ENCODE assay signal across 7 mouse cellular contexts in genomic region chr14:79486993-79487731, GRCm38 (mm10). TPM values are rescaled to one million over a fixed set of nuclear protein-coding genes. Genes with fewer than 3 reads are reported as not detected.
DNase-seq lines count a peak whose midpoint lies in the region; ATAC-seq and TF ChIP-seq lines count a peak whose summit lies in the region.

No protein-coding gene starts in this region.

- peaks cover 64% of the 10 kb centered on the region for H3K4me1 ChIP-seq in E14TG2a.4 (replicated peaks; ENCODE audit: low read depth, low read length)
- H3K4me1 ChIP-seq in heart, postnatal 0 days (ENCODE audit: control insufficient read depth, insufficient read depth) = peaks cover 45% of the 10 kb centered on the region
- peaks cover 62% of the 10 kb centered on the region for H3K4me1 ChIP-seq in megakaryocyte, embryonic 14.5 days

- H3K4me2 ChIP-seq in heart, postnatal 0 days (ENCODE audit: low read depth, low read length) = peak overlapping the region; percentile 89

- DNase-seq in NIH3T3 (ENCODE audit: low read depth) = peak; percentile 50
- DNase-seq in embryo, embryonic 11 days = peak; percentile 64
- DNase-seq in heart, postnatal 0 days (ENCODE audit: low spot score) = peak; percentile 56
- DNase-seq in kidney, postnatal 36 days = peak; percentile 78 to 84
- peak; percentile 36 for DNase-seq in splenic B cell, adult 2 months (ENCODE audit: low read depth, low spot score)

- WGBS in heart, postnatal 0 days = 5% methylated on average over 19 of the region's 19 CpGs

- ATAC-seq in heart, postnatal 0 days (ENCODE audit: insufficient read depth, low read depth) = peak; percentile 51

- TF ChIP-seq CTCF in E14TG2a.4 (conservative IDR thresholded peaks at IDR 0.05; ENCODE audit: low read length) = no peak
- TF ChIP-seq CTCF in heart, postnatal 0 days (IDR thresholded peaks at IDR 0.05; ENCODE audit: low read depth) = peak; percentile 32

- peak overlapping the region; percentile 77 for H3K27ac ChIP-seq in heart, postnatal 0 days (ENCODE audit: low read depth)

- H3K36me3 ChIP-seq in E14TG2a.4 (ENCODE audit: insufficient read depth, low read length) = peaks cover 5% of the 10 kb centered on the region
- H3K36me3 ChIP-seq in heart, postnatal 0 days (replicated peaks; ENCODE audit: control insufficient read depth, insufficient read depth, low read length) = peaks cover 6% of the 10 kb centered on the region
- peaks cover 17% of the 10 kb centered on the region for H3K36me3 ChIP-seq in megakaryocyte, embryonic 14.5 days (replicated peaks; ENCODE audit: low read length)
- H3K36me3 ChIP-seq in splenic B cell, adult 2 months (ENCODE audit: control insufficient read depth, insufficient read depth, low read length, poor library complexity, severe bottlenecking) = no peaks in the 10 kb centered on the region

- H3K4me3 ChIP-seq in E14TG2a.4 (replicated peaks; ENCODE audit: low read length) = peak overlapping the region; percentile 64
- peak overlapping the region; percentile 51 for H3K4me3 ChIP-seq in heart, postnatal 0 days (ENCODE audit: low read depth, low read length)
- peak overlapping the region; percentile 93 for H3K4me3 ChIP-seq in megakaryocyte, embryonic 14.5 days (replicated peaks)

- no peak for TF ChIP-seq EP300 in heart, postnatal 0 days (IDR thresholded peaks at IDR 0.05; ENCODE audit: low read depth)

- peaks cover 19% of the 10 kb centered on the region; the same call in 1 of the 2 replicates for H3K27me3 ChIP-seq in E14TG2a.4 (ENCODE audit: insufficient read depth, low read length)
- H3K27me3 ChIP-seq in heart, postnatal 0 days (ENCODE audit: control insufficient read depth, insufficient read depth, low read length) = no peaks in the 10 kb centered on the region
- H3K27me3 ChIP-seq in megakaryocyte, embryonic 14.5 days (replicated peaks) = no peaks in the 10 kb centered on the region
- H3K27me3 ChIP-seq in splenic B cell, adult 2 months (ENCODE audit: control insufficient read depth, insufficient read depth, low read length, poor library complexity, severe bottlenecking) = no peaks in the 10 kb centered on the region

- H3K9me3 ChIP-seq in E14TG2a.4 (ENCODE audit: low read length) = no peaks in the 10 kb centered on the region
- no peaks in the 10 kb centered on the region for H3K9me3 ChIP-seq in heart, postnatal 0 days (replicated peaks; ENCODE audit: control insufficient read depth, low read length)
- H3K9me3 ChIP-seq in megakaryocyte, embryonic 14.5 days = no peaks in the 10 kb centered on the region

- H3K9ac ChIP-seq in heart, postnatal 0 days (replicated peaks; ENCODE audit: low read depth, low read length) = peak overlapping the region; percentile 52; the same call in 1 of the 2 replicates

RNA-seq across cellular contexts. Expression of gene Wbp4, which starts 5.8 kb away (rescaled TPM):
- total RNA-seq in heart, postnatal 0 days (2014; rRNA removed; ENCODE audit: low replicate concordance) = 9.5 and 10.0 TPM in 2 replicates
- 26.6 and 27.2 TPM in 2 replicates for polyA plus RNA-seq in heart, postnatal 0 days (2015; fragmentation: Nextera tagmentation; extraction: Ambion mirVana)
- polyA plus RNA-seq in megakaryocyte, embryonic 14.5 days (2012; ENCODE audit: insufficient read depth, low replicate concordance) = 3.9 and 4.4 TPM in 2 replicates

RNA-seq across cellular contexts. Expression of gene Elf1, which starts 6.2 kb away (rescaled TPM):
- 11.0 and 13.2 TPM in 2 replicates for total RNA-seq in heart, postnatal 0 days (2014; rRNA removed; ENCODE audit: low replicate concordance)
- 7.0 and 7.4 TPM in 2 replicates for polyA plus RNA-seq in heart, postnatal 0 days (2015; fragmentation: Nextera tagmentation; extraction: Ambion mirVana)
- 1.5 and 3.9 TPM in 2 replicates for polyA plus RNA-seq in megakaryocyte, embryonic 14.5 days (2012; ENCODE audit: insufficient read depth, low replicate concordance)

RNA-seq across cellular contexts. Expression of gene Kbtbd6, which starts 35.5 kb away (rescaled TPM):
- total RNA-seq in heart, postnatal 0 days (2014; rRNA removed; ENCODE audit: low replicate concordance) = 0.23 and 1.2 TPM in 2 replicates
- polyA plus RNA-seq in heart, postnatal 0 days (2015; fragmentation: Nextera tagmentation; extraction: Ambion mirVana) = 0.48 and 0.58 TPM in 2 replicates
- 0.20 and 0.79 TPM in 2 replicates for polyA plus RNA-seq in megakaryocyte, embryonic 14.5 days (2012; ENCODE audit: insufficient read depth, low replicate concordance)

Comparison
In these comparisons a context has a peak if more than half of its experiments do, and no peak if none do; other contexts are left out.
1. Peak in every context shown above with its lines: DNase-seq, ATAC-seq, H3K4me3 ChIP-seq and H3K27ac ChIP-seq.